Mouse (Mus musculus) cerebellum, adult 18-20 months (tissue): ENCODE data around the gene Nxt2.
"Not testable (repeated sequence)": the region's sequence is repeated elsewhere in the genome, so short reads cannot be mapped to it uniquely, and the experiment has no call there.

Source experiments
- DNase-seq, 2 experiments: peaks; one replicate each; pipeline ENCODE4 v3.0.0; 2021

Gene Nxt2

GRCm38 (mm10) chrX:142226542-142226941 lies at the start of gene Nxt2:
Gene Nxt2 (plus strand): TSS chrX:142226770.
- DNase-seq, result no peak

DNA sequence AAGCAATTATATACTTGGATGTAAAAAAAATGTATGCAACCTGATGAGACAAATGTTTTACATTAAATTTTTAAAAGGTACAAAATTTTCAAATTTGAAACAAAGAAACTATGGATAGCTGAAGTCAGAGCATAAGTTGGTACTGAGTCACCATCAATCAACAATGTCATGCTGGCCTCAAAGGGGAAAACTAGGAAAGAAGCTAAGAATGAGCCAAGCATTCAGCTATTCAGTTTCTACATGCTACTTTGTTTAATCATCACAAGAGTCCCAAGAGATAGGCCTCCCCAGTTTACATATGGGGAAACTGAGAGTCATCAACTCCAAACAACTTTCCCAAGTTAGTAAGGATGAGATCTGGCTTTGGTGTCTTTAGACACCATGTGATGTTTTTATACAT lies 49.6 kb upstream of the Nxt2 start:
- DNase-seq, result no peak

GRCm38 (mm10) chrX:142182026-142182425 lies 44.5 kb upstream of the Nxt2 start:
- DNase-seq, result no peak

- peak; percentile 37 to 48 for DNase-seq
Observed at GRCm38 (mm10) chrX:142189023-142189703, 37.4 kb upstream of the Nxt2 start.

- no peak for DNase-seq
Observed at GRCm38 (mm10) chrX:142190355-142190754, 36.2 kb upstream of the Nxt2 start.

GRCm38 (mm10) chrX:142194420-142194819 lies 32.1 kb upstream of the Nxt2 start:
- DNase-seq, result peak; percentile 8 to 15

GRCm38 (mm10) chrX:142195551-142195950 lies 31.0 kb upstream of the Nxt2 start:
- DNase-seq, result no peak

- no peak for DNase-seq
Observed at GRCm38 (mm10) chrX:142196831-142197230, 29.7 kb upstream of the Nxt2 start, which contains the start of gene Gucy2f. Gene Gucy2f (minus strand): TSS chrX:142196931.

DNA sequence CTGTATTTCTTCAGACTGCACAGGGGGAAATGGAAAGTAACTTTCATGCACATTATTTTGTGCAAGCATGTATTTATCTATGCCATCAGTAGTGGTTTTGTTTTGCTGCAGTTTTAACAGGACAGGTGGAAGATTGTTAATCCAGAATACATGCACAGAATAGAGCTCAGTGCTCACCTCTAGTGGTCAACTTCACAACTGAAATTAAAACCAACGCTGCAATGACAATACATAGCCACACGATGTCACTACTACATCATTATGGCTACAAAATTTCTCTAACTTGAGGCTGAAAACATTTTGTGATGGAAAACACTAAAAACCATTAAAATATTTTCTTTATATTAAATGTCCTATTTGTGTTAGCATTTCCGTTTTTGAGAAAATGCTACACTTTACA lies 26.3 kb upstream of the Nxt2 start:
- peak; percentile 19 to 51 for DNase-seq

- DNase-seq, result peak in 1 of 2 experiments; percentile 16
Observed at GRCm38 (mm10) chrX:142227398-142228054, 956 bp downstream of the Nxt2 start.

GRCm38 (mm10) chrX:142228055-142228768 lies 1.6 kb downstream of the Nxt2 start:
- peak; percentile 77 to 81 for DNase-seq

- peak in 1 of 2 experiments; percentile 11 for DNase-seq
Observed at GRCm38 (mm10) chrX:142228769-142229158, 2.2 kb downstream of the Nxt2 start.

- DNase-seq, result not testable (repeated sequence)
Observed at GRCm38 (mm10) chrX:142236146-142236545, 9.6 kb downstream of the Nxt2 start.

GRCm38 (mm10) chrX:142237101-142237500 lies 10.5 kb downstream of the Nxt2 start:
- no peak for DNase-seq

DNA sequence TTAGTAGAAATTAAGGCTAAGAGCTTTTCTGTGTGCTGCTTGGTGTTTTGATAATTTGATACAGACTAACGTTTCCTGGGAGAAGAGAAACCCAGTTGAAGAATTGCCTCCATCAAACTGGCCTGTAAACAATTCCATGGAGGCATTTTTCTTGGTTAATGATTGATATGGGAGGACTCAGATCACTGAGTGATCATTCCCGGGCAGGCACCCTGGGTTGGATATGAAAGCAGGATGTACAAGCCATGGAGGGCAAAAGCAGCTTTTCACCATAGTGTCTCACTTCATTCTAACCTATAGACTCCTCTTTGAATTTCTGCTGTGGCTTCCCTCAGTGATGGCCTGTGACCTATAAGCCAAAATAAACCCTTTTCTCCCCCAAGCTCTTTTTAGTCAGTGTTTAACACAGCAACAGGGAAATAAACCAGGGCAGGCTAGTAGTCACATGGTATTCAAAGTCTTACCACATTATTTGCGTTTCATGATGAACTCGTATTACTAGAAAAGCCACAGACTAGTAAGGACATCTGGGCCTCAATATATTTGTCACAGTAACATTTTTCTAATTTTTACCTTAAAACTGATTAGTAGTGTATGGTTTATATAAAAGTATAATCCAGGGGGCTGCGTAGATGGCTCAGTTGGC lies 19.2 kb downstream of the Nxt2 start:
- no peak for DNase-seq

DNA sequence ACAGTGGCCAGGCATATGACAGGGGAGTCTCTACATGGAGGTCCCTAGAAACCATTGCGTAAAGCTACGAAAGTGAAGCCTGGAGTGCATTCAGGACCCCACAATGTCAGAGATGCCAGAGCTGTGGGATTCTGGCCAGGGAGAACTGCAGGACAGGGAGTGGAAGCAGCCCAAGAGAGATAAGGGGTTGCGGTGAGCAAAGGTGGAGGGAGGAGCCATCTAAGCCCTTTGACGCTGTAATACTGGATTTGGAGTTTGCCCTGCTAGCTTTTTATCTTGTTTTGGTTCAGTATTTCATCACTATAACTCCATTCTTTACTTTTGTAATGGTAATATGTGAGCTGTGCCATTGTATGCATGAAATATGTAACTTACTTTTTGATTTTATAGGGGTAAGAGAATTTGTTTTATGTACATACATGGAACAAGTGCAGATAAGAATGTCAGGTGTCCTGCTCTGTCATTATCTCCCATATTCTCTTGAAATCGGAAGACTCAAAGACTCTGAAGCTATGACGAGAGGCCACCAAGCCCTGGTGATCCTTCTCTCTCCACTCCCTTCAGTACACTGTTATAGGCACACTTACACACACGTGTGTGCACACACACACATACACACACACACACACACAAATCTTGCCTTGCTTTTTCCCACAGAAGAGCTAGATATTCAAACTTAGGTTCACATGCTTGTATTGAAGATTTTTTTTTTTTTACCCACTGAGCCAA lies 23.6 kb downstream of the Nxt2 start:
- DNase-seq, result no peak

GRCm38 (mm10) chrX:142276031-142276430 lies 49.5 kb downstream of the Nxt2 start:
- no peak for DNase-seq

DNA sequence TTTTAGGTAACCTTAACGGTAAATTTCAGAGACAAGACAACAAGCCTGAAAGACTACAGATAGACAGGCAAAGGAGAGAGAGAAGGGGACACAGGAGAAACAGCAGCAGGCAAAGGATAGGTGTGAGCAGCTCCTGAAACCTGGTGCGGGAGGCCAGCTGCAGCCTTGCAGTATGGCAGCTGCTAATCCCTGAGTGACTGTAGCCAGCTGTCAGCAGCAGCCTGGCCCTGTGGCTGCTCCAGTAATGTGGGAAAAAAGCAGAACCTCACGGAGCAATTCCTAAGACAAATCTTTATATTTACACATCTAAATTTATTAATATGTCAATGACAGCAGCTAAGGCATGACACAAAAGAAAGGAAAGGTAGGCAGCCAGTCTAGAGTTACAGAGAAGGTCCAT lies 50.0 kb downstream of the Nxt2 start:
- no peak for DNase-seq

GRCm38 (mm10) chrX:142285905-142286304 lies 59.3 kb downstream of the Nxt2 start:
- no peak for DNase-seq
